Mouse (Mus musculus) MEL (cell line): ENCODE results near the gene Ghsr.

Source experiments
- BHLHE40 ChIP-seq: IDR thresholded peaks from 2 replicates; pipeline ENCODE4 v1.6.1; 2012; ENCODE audit warnings: low read depth, mild to moderate bottlenecking, inconsistent platforms, low read length, improper control_type of control experiment, borderline replicate concordance
- CHD1 ChIP-seq: IDR thresholded peaks from 2 replicates; pipeline ENCODE4 v1.6.1; 2012; ENCODE audit warnings: low read depth, mild to moderate bottlenecking, inconsistent platforms, low read length, improper control_type of control experiment
- CHD2 ChIP-seq: IDR thresholded peaks from 2 replicates; pipeline ENCODE4 v1.6.1; 2011; ENCODE audit warnings: low read length, improper control_type of control experiment
- CTCF ChIP-seq, 3 experiments: IDR thresholded peaks in 2 of 3; conservative IDR thresholded peaks in 1 of 3; 2 replicates each; pipeline ENCODE4 v1.5.1; 2011 to 2012; ENCODE audit warnings: low read length in 3 of 3, low read depth in 2 of 3, mild to moderate bottlenecking in 2 of 3, improper control_type of control experiment in 1 of 3, inconsistent platforms in 1 of 3, mixed read lengths in 1 of 3, moderate library complexity in 1 of 3; ENCODE audit not compliant: control insufficient read depth in 1 of 3, insufficient read depth in 1 of 3, poor library complexity in 1 of 3, severe bottlenecking in 1 of 3
- EP300 ChIP-seq, 2 experiments: IDR thresholded peaks; 2 replicates each; pipeline ENCODE4 v1.6.1; 2011; ENCODE audit warnings: improper control_type of control experiment in 2 of 2, low read length in 2 of 2, low read depth in 1 of 2, mild to moderate bottlenecking in 1 of 2
- GATA1 ChIP-seq: IDR thresholded peaks from 2 replicates; pipeline ENCODE4 v1.6.1; 2011; ENCODE audit warnings: low read depth, low read length, improper control_type of control experiment
- MAX ChIP-seq: IDR thresholded peaks from 2 replicates; pipeline ENCODE4 v1.6.1; 2011; ENCODE audit warnings: low read length, improper control_type of control experiment
- POLR2A ChIP-seq, 2 experiments: IDR thresholded peaks; 2 replicates each; pipeline ENCODE4 v1.6.1; 2011 to 2012; ENCODE audit warnings: low read length in 2 of 2, mild to moderate bottlenecking in 2 of 2, control low read depth in 1 of 2, improper control_type of control experiment in 1 of 2, low read depth in 1 of 2, moderate library complexity in 1 of 2; ENCODE audit not compliant: control insufficient read depth in 1 of 2, insufficient read depth in 1 of 2, poor library complexity in 1 of 2
- TBP ChIP-seq: IDR thresholded peaks from 2 replicates; pipeline ENCODE4 v1.8.0; 2011; ENCODE audit warnings: low read depth, low read length, improper control_type of control experiment
- TCF12 ChIP-seq: IDR thresholded peaks from 2 replicates; pipeline ENCODE4 v1.6.1; 2014; ENCODE audit warnings: low read depth, mild to moderate bottlenecking, inconsistent platforms, low read length, improper control_type of control experiment, moderate library complexity
- USF2 ChIP-seq, 2 experiments: IDR thresholded peaks; 2 replicates each; pipeline ENCODE4 v1.6.1; 2011 to 2012; ENCODE audit warnings: improper control_type of control experiment in 2 of 2, low read length in 2 of 2, borderline replicate concordance in 1 of 2, inconsistent platforms in 1 of 2, low read depth in 1 of 2, mild to moderate bottlenecking in 1 of 2; ENCODE audit not compliant: insufficient read depth in 1 of 2

DNA sequence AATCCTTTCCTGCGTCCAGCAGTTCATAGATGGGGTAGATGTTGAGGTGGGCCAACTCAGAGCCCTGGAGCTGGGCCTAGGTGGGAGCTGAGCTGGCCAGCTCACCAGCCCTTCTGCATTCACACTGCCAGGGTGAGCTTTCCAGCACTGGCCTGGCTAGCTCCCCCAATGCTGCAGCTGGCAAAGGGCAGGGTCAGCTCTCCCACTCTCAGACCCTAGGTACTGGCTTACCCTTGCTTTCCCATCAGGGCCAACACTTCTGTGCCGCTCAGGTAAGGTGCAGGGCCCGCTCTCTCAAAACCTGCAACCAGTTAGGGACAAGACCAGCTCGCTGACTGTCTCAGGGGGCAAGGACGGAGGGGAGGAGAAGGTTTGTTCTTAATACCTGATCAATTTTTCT is 30.4 kb upstream of the Ghsr start:
- TF ChIP-seq CHD2 = no peak
- TF ChIP-seq GATA1 = no peak
- no peak for TF ChIP-seq EP300 (IDR thresholded peaks at IDR 0.05; ENCODE audit: low read depth in 1 of 2, low read length in 2 of 2)
- no peak for TF ChIP-seq TCF12
- TF ChIP-seq POLR2A (IDR thresholded peaks at IDR 0.05; ENCODE audit: control insufficient read depth in 1 of 2, insufficient read depth in 1 of 2, low read depth in 1 of 2, low read length in 2 of 2, poor library complexity in 1 of 2) = no peak
- no peak for TF ChIP-seq BHLHE40
- TF ChIP-seq MAX = no peak
- TF ChIP-seq CTCF (IDR thresholded peaks at IDR 0.05 in 2 of 3, conservative IDR thresholded peaks at IDR 0.05 in 1 of 3; ENCODE audit: control insufficient read depth in 1 of 3, insufficient read depth in 1 of 3, low read depth in 2 of 3, low read length in 3 of 3, poor library complexity in 1 of 3, severe bottlenecking in 1 of 3) = no peak
- TF ChIP-seq USF2 (IDR thresholded peaks at IDR 0.05; ENCODE audit: borderline replicate concordance in 1 of 2, insufficient read depth in 1 of 2, low read depth in 1 of 2, low read length in 2 of 2) = no peak
- TF ChIP-seq TBP = no peak
- TF ChIP-seq CHD1 = no peak
